Mouse (Mus musculus): ENCODE results near the gene Snrnp27. TPM values are rescaled to one million over a fixed set of nuclear protein-coding genes. Genes with fewer than 3 reads are reported as not detected.

The Snrnp27 gene
- polyA plus RNA-seq (2012; rRNA removed) (13.6 and 27.2 TPM in 2 replicates), polyA plus RNA-seq (2014; fragmentation: Nextera tagmentation; extraction: Ambion mirVana) (54.5 and 58.2 TPM in 2 replicates)

DNA sequence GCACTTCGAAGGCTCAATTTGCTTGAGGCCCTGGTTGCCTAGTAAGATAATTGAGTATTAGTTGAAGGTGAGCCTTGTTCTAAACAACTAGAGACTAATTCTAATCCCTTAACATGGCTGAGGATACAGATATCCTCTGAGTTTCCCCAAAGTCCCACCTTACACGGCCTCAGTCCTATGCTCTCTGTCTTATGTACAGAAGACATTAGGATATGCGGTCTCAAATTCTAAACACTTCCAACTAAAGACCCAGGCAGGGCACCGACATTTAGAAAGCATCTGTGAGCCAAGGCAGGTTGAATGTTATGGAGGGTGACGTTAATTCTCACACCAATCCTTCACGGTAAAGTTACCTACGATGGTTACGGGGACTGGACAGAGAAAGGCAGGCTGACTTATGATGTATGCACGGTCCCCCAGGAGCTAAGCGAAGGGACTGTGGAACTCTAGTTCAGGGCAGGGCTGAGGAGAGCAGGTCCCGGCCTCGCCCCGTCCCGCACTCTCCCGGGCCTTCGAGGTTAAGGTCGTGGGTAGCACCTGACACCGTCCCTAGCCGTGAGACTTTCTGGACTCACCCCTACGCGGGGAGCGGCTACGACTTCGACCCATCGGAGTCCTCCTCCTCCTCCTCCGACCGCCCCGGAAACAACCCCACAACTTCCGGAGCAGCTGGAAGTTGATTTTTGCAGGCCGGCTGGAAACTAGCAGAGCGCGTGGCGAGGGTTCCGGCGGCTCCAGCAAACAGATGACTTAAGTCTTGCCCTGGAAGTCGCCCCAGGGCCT lies at the start of gene Snrnp27:
Gene Snrnp27 (minus strand): TSS at position 651 of the 783 bp plus-strand sequence.
- ATAC-seq (ENCODE audit: insufficient read depth) (peak; percentile 92), DNase-seq (ENCODE audit: low read depth in 3 of 3, low spot score in 3 of 3) (peak; percentile 84 to 89 (median 88))
- peaks cover 23% of the 10 kb centered on the region for H3K36me3 ChIP-seq (replicated peaks; ENCODE audit: control insufficient read depth, insufficient read depth, low read depth)
- TF ChIP-seq CTCF (IDR thresholded peaks at IDR 0.05; ENCODE audit: low read depth) (no peak), EP300 (IDR thresholded peaks at IDR 0.05; ENCODE audit: low read depth) (peak; percentile 47; the same call in 1 of the 2 replicates)
- peak within 1 kb of the TSS; percentile 81 for H3K4me2 ChIP-seq (ENCODE audit: low read depth)
- peak within 1 kb of the TSS; percentile 83 for H3K27ac ChIP-seq
- H3K9ac ChIP-seq (replicated peaks), result peak within 1 kb of the TSS; percentile 96
- H3K27me3 ChIP-seq (ENCODE audit: control insufficient read depth, insufficient read depth, low read length), result no peaks in the 10 kb centered on the region
- H3K4me1 ChIP-seq (replicated peaks; ENCODE audit: control insufficient read depth in 2 of 2, insufficient read depth in 2 of 2, low read length in 1 of 2), result peaks cover 2 to 6% of the 10 kb centered on the region in 2 experiments; a peak in 3 of 4 replicates
- 2% methylated on average over 36 of the region's 36 CpGs for WGBS (ENCODE audit: insufficient replicate concordance)
- no peaks in the 10 kb centered on the region for H3K9me3 ChIP-seq (ENCODE audit: control insufficient read depth, low read length)
- peak within 1 kb of the TSS; percentile 92 to 95 for H3K4me3 ChIP-seq (ENCODE audit: insufficient read depth in 1 of 2, low read depth in 2 of 2, low read length in 2 of 2)

GRCm38 (mm10) chr6:86733183-86733876 lies 49.0 kb upstream of the Snrnp27 start, which contains the start of gene Gmcl1:
Gmcl1 (minus strand) TSS chr6:86733383.
- Histone ChIP-seq H3K27ac (peak within 1 kb of the TSS; percentile 65), H3K27me3 (ENCODE audit: control insufficient read depth, insufficient read depth, low read length) (no peaks in the 10 kb centered on the region), H3K9ac (replicated peaks) (peak within 1 kb of the TSS; percentile 86), H3K4me2 (ENCODE audit: low read depth) (peak within 1 kb of the TSS; percentile 98), H3K9me3 (ENCODE audit: control insufficient read depth, low read length) (no peaks in the 10 kb centered on the region), H3K4me3 (ENCODE audit: insufficient read depth in 1 of 2, low read depth in 2 of 2, low read length in 2 of 2) (peak within 1 kb of the TSS; percentile 67 to 96), H3K4me1 (replicated peaks; ENCODE audit: control insufficient read depth in 2 of 2, insufficient read depth in 2 of 2, low read length in 1 of 2) (peaks cover 0 to 16% of the 10 kb centered on the region in 2 experiments; a peak in 2 of 4 replicates), H3K36me3 (replicated peaks; ENCODE audit: control insufficient read depth, insufficient read depth, low read depth) (no peaks in the 10 kb centered on the region)
- peak; percentile 91 to 95 (median 93) for DNase-seq (ENCODE audit: low read depth in 3 of 3, low spot score in 3 of 3)
- TF ChIP-seq CTCF (IDR thresholded peaks at IDR 0.05; ENCODE audit: low read depth) (no peak), EP300 (IDR thresholded peaks at IDR 0.05; ENCODE audit: low read depth) (no peak)
- under 1% methylated on average over 57 of the region's 59 CpGs for WGBS (ENCODE audit: insufficient replicate concordance)
- ATAC-seq (ENCODE audit: insufficient read depth), result peak; percentile 97

- WGBS (ENCODE audit: insufficient replicate concordance), result under 1% methylated on average over 62 of the region's 62 CpGs
- H3K27ac ChIP-seq, result peak overlapping the region; percentile 52
- H3K4me2 ChIP-seq (ENCODE audit: low read depth), result peak overlapping the region; percentile 98
- no peaks in the 10 kb centered on the region for H3K36me3 ChIP-seq (replicated peaks; ENCODE audit: control insufficient read depth, insufficient read depth, low read depth)
- no peaks in the 10 kb centered on the region for H3K27me3 ChIP-seq (ENCODE audit: control insufficient read depth, insufficient read depth, low read length)
- ATAC-seq (ENCODE audit: insufficient read depth), result peak; percentile 42
- peak overlapping the region; percentile 66 for H3K9ac ChIP-seq (replicated peaks)
- no peak for TF ChIP-seq CTCF (IDR thresholded peaks at IDR 0.05; ENCODE audit: low read depth)
- no peaks in the 10 kb centered on the region for H3K9me3 ChIP-seq (ENCODE audit: control insufficient read depth, low read length)
- H3K4me1 ChIP-seq (replicated peaks; ENCODE audit: control insufficient read depth in 2 of 2, insufficient read depth in 2 of 2, low read length in 1 of 2), result peaks cover 0 to 16% of the 10 kb centered on the region in 2 experiments; a peak in 2 of 4 replicates
- peak overlapping the region; percentile 67 to 68 for H3K4me3 ChIP-seq (ENCODE audit: insufficient read depth in 1 of 2, low read depth in 2 of 2, low read length in 2 of 2)
- DNase-seq (ENCODE audit: low read depth in 3 of 3, low spot score in 3 of 3), result peak in 2 of 3 experiments; percentile 9 to 19
These were observed 48.2 kb upstream of the Snrnp27 start for GRCm38 (mm10) chr6:86732276-86733173.

- ATAC-seq (ENCODE audit: insufficient read depth) (no peak), DNase-seq (ENCODE audit: low read depth in 3 of 3, low spot score in 3 of 3) (no peak)
- Histone ChIP-seq H3K27ac (no peak overlapping the region), H3K4me1 (replicated peaks; ENCODE audit: control insufficient read depth in 2 of 2, insufficient read depth in 2 of 2, low read length in 1 of 2) (peaks cover 0 to 4% of the 10 kb centered on the region in 2 experiments; a peak in 2 of 4 replicates), H3K27me3 (ENCODE audit: control insufficient read depth, insufficient read depth, low read length) (no peaks in the 10 kb centered on the region), H3K9ac (replicated peaks) (no peak overlapping the region), H3K36me3 (replicated peaks; ENCODE audit: control insufficient read depth, insufficient read depth, low read depth) (no peaks in the 10 kb centered on the region), H3K4me3 (ENCODE audit: insufficient read depth in 1 of 2, low read depth in 2 of 2, low read length in 2 of 2) (no peak overlapping the region), H3K4me2 (ENCODE audit: low read depth) (no peak overlapping the region), H3K9me3 (ENCODE audit: control insufficient read depth, low read length) (no peaks in the 10 kb centered on the region)
- 73% methylated on average over 5 of the region's 5 CpGs for WGBS (ENCODE audit: insufficient replicate concordance)
- TF ChIP-seq EP300 (IDR thresholded peaks at IDR 0.05; ENCODE audit: low read depth) (no peak), CTCF (IDR thresholded peaks at IDR 0.05; ENCODE audit: low read depth) (no peak)
These were observed 44.4 kb upstream of the Snrnp27 start for GRCm38 (mm10) chr6:86728711-86729110.
